Mouse (Mus musculus) kidney, adult 2 months (tissue): ENCODE measurements around the gene Zdhhc14. TPM values are rescaled to one million over a fixed set of nuclear protein-coding genes. Genes with fewer than 3 reads are reported as not detected.
A peak's percentile ranks its signal among the peaks of the same experiment; 100 is the strongest.

Experiments used
- DNase-seq: peaks from one replicate; pipeline ENCODE4 v3.0.0; 2021
- H3K27ac ChIP-seq: fragments of 200-500 bp; 2 replicates; pipeline ENCODE4 v1.5.1; 2012; ENCODE audit warnings: low read depth, low read length, control low read depth, inconsistent platforms; ENCODE audit not compliant: insufficient read depth
- H3K27me3 ChIP-seq: fragments of 200-500 bp; replicated peaks from 2 replicates; pipeline ENCODE4 v1.6.1; 2012; ENCODE audit warnings: mild to moderate bottlenecking, moderate library complexity, low read length, inconsistent platforms; ENCODE audit not compliant: control insufficient read depth, insufficient read depth
- H3K36me3 ChIP-seq: fragments of 200-500 bp; 2 replicates; pipeline ENCODE4 v1.6.1; 2012; ENCODE audit warnings: mild to moderate bottlenecking, moderate library complexity, low read length, inconsistent platforms; ENCODE audit not compliant: control insufficient read depth, insufficient read depth
- H3K4me1 ChIP-seq: fragments of 200-500 bp; 2 replicates; pipeline ENCODE4 v1.6.1; 2011; ENCODE audit warnings: low read length; ENCODE audit not compliant: control insufficient read depth, insufficient read depth
- H3K4me3 ChIP-seq: fragments of 200-500 bp; 2 replicates; pipeline ENCODE4 v1.5.1; 2011; ENCODE audit warnings: mild to moderate bottlenecking, low read depth, low read length, control low read depth; ENCODE audit not compliant: insufficient read depth
- CTCF ChIP-seq: fragments of 200-500 bp; conservative IDR thresholded peaks from 2 replicates; pipeline ENCODE4 v1.5.1; 2011; ENCODE audit warnings: low read depth, mild to moderate bottlenecking, control low read depth, low read length, moderate library complexity, mixed read lengths; ENCODE audit not compliant: insufficient read depth, insufficient read length
- POLR2A ChIP-seq: fragments of 200-500 bp; IDR thresholded peaks from one replicate; pipeline ENCODE4 v1.6.1; 2011; ENCODE audit warnings: low read depth, low read length, control low read depth
- WGBS: fragments of 180-500 bp; shearing (Covaris S2); methylation state at CpG from one replicate; pipeline ENCODE4 v1.1.7; 2018; 5-methylcytosine and 5-hydroxymethylcytosine counted together
- polyA plus RNA-seq: library from polyadenylated mRNA; depleted of rRNA; stranded (reverse); fragments of >200 nt; gene quantifications from 2 replicates; pipeline ENCODE4 v1.2.3, GENCODE M21; 2012

The Zdhhc14 gene
- polyA plus RNA-seq, 1 experiment = 2.1 TPM

GRCm38 (mm10) chr17:5582937-5583336, 90.6 kb downstream of the Zdhhc14 start:
- DNase-seq = no peak
- no peak overlapping the region for H3K4me3 ChIP-seq
- no peaks in the 10 kb centered on the region for H3K4me1 ChIP-seq
- TF ChIP-seq POLR2A = no peak
- TF ChIP-seq CTCF = no peak
- no peaks in the 10 kb centered on the region for H3K36me3 ChIP-seq
- 84% methylated on average over 5 of the region's 5 CpGs for WGBS
- H3K27ac ChIP-seq = no peak overlapping the region
- H3K27me3 ChIP-seq = no peaks in the 10 kb centered on the region

GRCm38 (mm10) chr17:5583472-5584145, 91.3 kb downstream of the Zdhhc14 start:
- H3K27ac ChIP-seq = no peak overlapping the region
- no peak for DNase-seq
- H3K27me3 ChIP-seq = no peaks in the 10 kb centered on the region
- 69% methylated on average over 12 of the region's 12 CpGs for WGBS
- H3K4me3 ChIP-seq = no peak overlapping the region
- H3K36me3 ChIP-seq = no peaks in the 10 kb centered on the region
- no peaks in the 10 kb centered on the region for H3K4me1 ChIP-seq
- no peak for TF ChIP-seq POLR2A
- no peak for TF ChIP-seq CTCF

- H3K4me3 ChIP-seq = no peak overlapping the region
- DNase-seq = peak; percentile 73
- no peaks in the 10 kb centered on the region for H3K36me3 ChIP-seq
- 39% methylated on average over 6 of the region's 6 CpGs for WGBS
- no peaks in the 10 kb centered on the region for H3K27me3 ChIP-seq
- peak overlapping the region; percentile 70 for H3K27ac ChIP-seq
- peaks cover 4% of the 10 kb centered on the region; the same call in 1 of the 2 replicates for H3K4me1 ChIP-seq
- no peak for TF ChIP-seq CTCF
Observed at GRCm38 (mm10) chr17:5591604-5592209, 99.3 kb downstream of the Zdhhc14 start.

DNA sequence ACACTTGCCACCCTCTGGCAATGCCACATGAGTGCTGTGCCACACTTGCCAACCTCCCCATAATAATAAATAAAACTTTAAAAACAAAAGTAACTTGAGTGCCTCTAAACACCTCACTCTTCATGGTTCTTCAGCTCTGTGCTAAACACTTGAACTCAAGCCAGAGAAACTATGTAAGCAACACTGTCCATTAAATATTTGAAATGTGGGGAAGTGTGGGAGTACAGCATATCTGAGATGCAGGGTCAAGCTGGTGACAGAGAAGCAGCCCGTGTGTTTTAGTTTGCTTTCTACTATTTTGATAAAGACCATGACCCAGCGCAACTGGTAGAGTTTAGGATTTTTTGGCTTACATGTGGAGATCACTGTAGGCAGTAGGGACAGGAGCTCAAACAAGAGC, 100.7 kb downstream of the Zdhhc14 start:
- TF ChIP-seq POLR2A (no peak), CTCF (no peak)
- Histone ChIP-seq H3K36me3 (no peaks in the 10 kb centered on the region), H3K4me1 (peaks cover 4% of the 10 kb centered on the region; the same call in 1 of the 2 replicates), H3K27me3 (no peaks in the 10 kb centered on the region), H3K4me3 (no peak overlapping the region), H3K27ac (no peak overlapping the region)
- DNase-seq = no peak
- WGBS = 51% methylated on average over 2 of the region's 2 CpGs

DNA sequence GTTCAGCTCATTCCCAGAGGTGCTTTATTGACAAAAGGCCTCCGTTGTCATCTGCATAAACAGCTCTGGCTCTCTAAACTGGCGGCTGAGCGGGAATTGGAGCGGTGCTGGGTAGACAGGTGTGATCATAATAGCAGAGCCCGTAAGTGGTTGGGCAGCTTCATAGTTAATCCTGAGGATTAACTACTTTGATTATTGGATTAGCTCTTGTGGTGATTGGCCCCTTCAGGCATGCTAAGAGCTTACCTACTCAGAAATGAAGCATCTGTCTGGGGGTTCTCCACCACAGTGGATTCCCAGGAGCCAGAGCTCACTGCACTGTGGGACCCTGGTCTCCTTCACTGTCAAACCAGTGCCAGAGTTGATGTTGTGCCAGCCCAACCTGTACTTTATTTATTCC, 102.7 kb downstream of the Zdhhc14 start:
- DNase-seq = no peak
- H3K36me3 ChIP-seq = no peaks in the 10 kb centered on the region
- no peak overlapping the region for H3K27ac ChIP-seq
- no peaks in the 10 kb centered on the region for H3K27me3 ChIP-seq
- WGBS = 84% methylated on average over 5 of the region's 5 CpGs
- peaks cover 4% of the 10 kb centered on the region; the same call in 1 of the 2 replicates for H3K4me1 ChIP-seq
- no peak overlapping the region for H3K4me3 ChIP-seq
- no peak for TF ChIP-seq POLR2A
- no peak for TF ChIP-seq CTCF

- Histone ChIP-seq H3K4me1 (peaks cover 4% of the 10 kb centered on the region; the same call in 1 of the 2 replicates), H3K27ac (peak overlapping the region; percentile 43), H3K36me3 (no peaks in the 10 kb centered on the region), H3K4me3 (no peak overlapping the region), H3K27me3 (no peaks in the 10 kb centered on the region)
- DNase-seq = peak; percentile 64
- 16% methylated on average over 3 of the region's 3 CpGs for WGBS
- TF ChIP-seq CTCF = no peak
- no peak for TF ChIP-seq POLR2A
Observed at GRCm38 (mm10) chr17:5596490-5596889, 104.1 kb downstream of the Zdhhc14 start.

GRCm38 (mm10) chr17:5598999-5599398, 106.6 kb downstream of the Zdhhc14 start:
- 43% methylated on average over 4 of the region's 4 CpGs for WGBS

More at GRCm38 (mm10) chr17:5598999-5599398, 106.6 kb downstream of the Zdhhc14 start:
- Histone ChIP-seq H3K4me1 (peaks cover 4% of the 10 kb centered on the region; the same call in 1 of the 2 replicates), H3K27ac (no peak overlapping the region), H3K4me3 (no peak overlapping the region), H3K36me3 (no peaks in the 10 kb centered on the region), H3K27me3 (no peaks in the 10 kb centered on the region)
- peak; percentile 42 for DNase-seq
- TF ChIP-seq CTCF (no peak), POLR2A (no peak)
